Comparison of ENCODE assay signal across 7 mouse cellular contexts in genomic region chr11:116436725-116437331, GRCm38 (mm10). TPM values are rescaled to one million over a fixed set of nuclear protein-coding genes. Genes with fewer than 3 reads are reported as not detected.
DNase-seq lines count a peak whose midpoint lies in the region; ATAC-seq and TF ChIP-seq lines count a peak whose summit lies in the region.

No protein-coding gene starts in this region.

- no peaks in the 10 kb centered on the region for H3K9me3 ChIP-seq in MEL (replicated peaks; ENCODE audit: insufficient read depth, low read length)
- H3K9me3 ChIP-seq in embryonic facial prominence, embryonic 13.5 days, result no peaks in the 10 kb centered on the region
- no peaks in the 10 kb centered on the region for H3K9me3 ChIP-seq in midbrain, embryonic 12.5 days

- no peaks in the 10 kb centered on the region for H3K27me3 ChIP-seq in MEL (ENCODE audit: control insufficient read depth in 1 of 2, insufficient read depth in 2 of 2, low read length in 2 of 2)
- H3K27me3 ChIP-seq in embryonic facial prominence, embryonic 13.5 days, result no peaks in the 10 kb centered on the region
- H3K27me3 ChIP-seq in midbrain, embryonic 12.5 days, result no peaks in the 10 kb centered on the region

- peaks cover 14 to 38% of the 10 kb centered on the region in 2 experiments for H3K4me1 ChIP-seq in MEL (ENCODE audit: control insufficient read depth in 1 of 2, insufficient read depth in 2 of 2, low read length in 2 of 2)
- H3K4me1 ChIP-seq in embryonic facial prominence, embryonic 13.5 days, result peaks cover 33% of the 10 kb centered on the region
- peaks cover 31% of the 10 kb centered on the region for H3K4me1 ChIP-seq in midbrain, embryonic 12.5 days

- TF ChIP-seq POLR2A in MEL (IDR thresholded peaks at IDR 0.05; ENCODE audit: control insufficient read depth in 1 of 2, insufficient read depth in 1 of 2, low read depth in 1 of 2, low read length in 2 of 2, poor library complexity in 1 of 2), result peak in 1 of 2 experiments; percentile 46; a peak in 1 of 4 replicates

- DNase-seq in MEL (ENCODE audit: low read depth, low spot score), result peak; percentile 87
- DNase-seq in heart, postnatal 10 days, result peak; percentile 75 to 77
- DNase-seq in kidney, postnatal 4 days, result peak; percentile 46 to 57
- no peak for DNase-seq in embryo, embryonic 10.5 days (ENCODE audit: low spot score)
- no peak for DNase-seq in testis, postnatal 14 days (ENCODE audit: low spot score)

- ATAC-seq in embryonic facial prominence, embryonic 13.5 days (ENCODE audit: insufficient number of reproducible peaks, insufficient read depth, low FRiP score, low TSS enrichment, low read depth), result no peak
- no peak for ATAC-seq in midbrain, embryonic 12.5 days (ENCODE audit: low FRiP score, low read depth)

- peak overlapping the region; percentile 30; a peak in 3 of 4 replicates for H3K4me3 ChIP-seq in MEL (ENCODE audit: control insufficient read depth in 1 of 2, insufficient read depth in 1 of 2, low read depth in 2 of 2, low read length in 2 of 2)
- H3K4me3 ChIP-seq in embryonic facial prominence, embryonic 13.5 days, result 0 out of 2 replicates have a peak overlapping the region, but pooled peaks have one; percentile 3
- H3K4me3 ChIP-seq in midbrain, embryonic 12.5 days, result peak overlapping the region; percentile 96; the same call in 1 of the 2 replicates

- peaks cover 0 to 29% of the 10 kb centered on the region in 2 experiments; a peak in 3 of 4 replicates for H3K36me3 ChIP-seq in MEL (ENCODE audit: control insufficient read depth in 1 of 2, insufficient read depth in 2 of 2, low read length in 2 of 2)
- H3K36me3 ChIP-seq in embryonic facial prominence, embryonic 13.5 days, result peaks cover 34% of the 10 kb centered on the region
- H3K36me3 ChIP-seq in midbrain, embryonic 12.5 days, result peaks cover 32% of the 10 kb centered on the region

- H3K9ac ChIP-seq in MEL (ENCODE audit: control insufficient read depth, low read depth, low read length, poor library complexity, severe bottlenecking), result peak overlapping the region; percentile 91
- H3K9ac ChIP-seq in embryonic facial prominence, embryonic 13.5 days, result peak overlapping the region; percentile 61
- peak overlapping the region; percentile 39; the same call in 1 of the 2 replicates for H3K9ac ChIP-seq in midbrain, embryonic 12.5 days (replicated peaks)

- no peak; a peak in 1 of 4 replicates for TF ChIP-seq EP300 in MEL (IDR thresholded peaks at IDR 0.05; ENCODE audit: low read depth in 1 of 2, low read length in 2 of 2)

- TF ChIP-seq CTCF in MEL (IDR thresholded peaks at IDR 0.05 in 2 of 3, conservative IDR thresholded peaks at IDR 0.05 in 1 of 3; ENCODE audit: control insufficient read depth in 1 of 3, insufficient read depth in 1 of 3, low read depth in 2 of 3, low read length in 3 of 3, poor library complexity in 1 of 3, severe bottlenecking in 1 of 3), result no peak

- peak overlapping the region; percentile 97 for H3K27ac ChIP-seq in MEL (ENCODE audit: control insufficient read depth, low read depth, low read length)
- H3K27ac ChIP-seq in embryonic facial prominence, embryonic 13.5 days, result peak overlapping the region; percentile 55; the same call in 1 of the 2 replicates
- H3K27ac ChIP-seq in midbrain, embryonic 12.5 days (replicated peaks), result no peak overlapping the region

- WGBS in embryonic facial prominence, embryonic 13.5 days, result 35% methylated on average over 4 of the region's 4 CpGs
- 67% methylated on average over 4 of the region's 4 CpGs for WGBS in midbrain, embryonic 12.5 days

- peaks cover 10% of the 10 kb centered on the region for H3K79me2 ChIP-seq in MEL (ENCODE audit: control insufficient read depth, insufficient read depth, low read length, poor library complexity)

- no peak for TF ChIP-seq RAD21 in MEL (IDR thresholded peaks at IDR 0.05; ENCODE audit: low read depth, low read length)

- intact Hi-C loops in heart, postnatal 10 days (cut with DNase I), result no loop called here

- H3K4me2 ChIP-seq in embryonic facial prominence, embryonic 13.5 days, result peak overlapping the region; percentile 68
- H3K4me2 ChIP-seq in midbrain, embryonic 12.5 days (replicated peaks), result peak overlapping the region; percentile 89

TF ChIP-seq in MEL, 35 proteins besides CTCF, POLR2A, EP300 and RAD21:
- TF ChIP-seq MAFK (IDR thresholded peaks at IDR 0.05; ENCODE audit: borderline replicate concordance, low read depth, low read length) (no peak), ETS1 (IDR thresholded peaks at IDR 0.05; ENCODE audit: low read depth, low read length) (peak; percentile 48; the same call in 1 of the 2 replicates), MAZ (IDR thresholded peaks at IDR 0.05; ENCODE audit: low read depth, low read length) (0 out of 2 replicates have a peak, but pooled peaks have one; percentile 12), MEF2A (IDR thresholded peaks at IDR 0.05; ENCODE audit: extremely low read depth, insufficient replicate concordance, low read depth, low read length, poor library complexity, severe bottlenecking) (peak; percentile 63; the same call in 1 of the 2 replicates), ZMIZ1 (IDR thresholded peaks at IDR 0.05; ENCODE audit: low read depth, low read length) (peak; percentile 39; the same call in 1 of the 2 replicates), CHD1 (IDR thresholded peaks at IDR 0.05; ENCODE audit: low read depth, low read length) (peak; percentile 38; the same call in 1 of the 2 replicates), ZNF384 (IDR thresholded peaks at IDR 0.05; ENCODE audit: low read depth, low read length) (0 out of 2 replicates have a peak, but pooled peaks have one; percentile 3), POLR2AphosphoS5 (IDR thresholded peaks at IDR 0.05; ENCODE audit: borderline replicate concordance, low read depth, low read length) (no peak), TCF12 (IDR thresholded peaks at IDR 0.05; ENCODE audit: low read depth, low read length) (peak; percentile 26; the same call in 1 of the 2 replicates), NELFE (IDR thresholded peaks at IDR 0.05; ENCODE audit: low read depth, low read length) (peak; percentile 15), E2F4 (IDR thresholded peaks at IDR 0.05; ENCODE audit: borderline replicate concordance, low read depth, low read length) (no peak), RCOR1 (IDR thresholded peaks at IDR 0.05; ENCODE audit: low read depth, low read length) (peak; percentile 58; the same call in 1 of the 2 replicates), HCFC1 (IDR thresholded peaks at IDR 0.05; ENCODE audit: low read depth, low read length) (no peak), TBP (IDR thresholded peaks at IDR 0.05; ENCODE audit: low read depth, low read length) (no peak), CHD2 (IDR thresholded peaks at IDR 0.05; ENCODE audit: low read length) (peak; percentile 30; the same call in 1 of the 2 replicates), SIN3A (IDR thresholded peaks at IDR 0.05; ENCODE audit: low read length) (peak; percentile 72)

RNA-seq across cellular contexts. Expression of gene Ubald2, which starts 2.9 kb away (rescaled TPM):
- 56.8 and 66.2 TPM in 2 replicates for total RNA-seq in MEL (2012; rRNA removed)
- 10 to 100 TPM in 1 of 2 experiments, not detected in 1; 77.7 TPM for polyA plus RNA-seq in MEL (2012; ENCODE audit: insufficient read depth in 1 of 2, insufficient read length in 2 of 2, low read depth in 1 of 2, low replicate concordance in 2 of 2, missing spikeins in 1 of 2)
- 26.4 and 35.2 TPM in 2 replicates for polyA plus RNA-seq in embryonic facial prominence, embryonic 13.5 days (2015; fragmentation: Nextera tagmentation; extraction: Ambion mirVana)
- 10 to 100 TPM; 47.2 to 49.4 TPM for total RNA-seq in heart, postnatal 10 days (2021)
- 47.7 and 52.5 TPM in 2 replicates for polyA plus RNA-seq in midbrain, embryonic 12.5 days (2016; fragmentation: Nextera tagmentation; extraction: Ambion mirVana)

RNA-seq across cellular contexts. Expression of gene Rnf157, which starts 24.0 kb away (rescaled TPM):
- total RNA-seq in MEL (2012; rRNA removed), result 4.6 and 7.5 TPM in 2 replicates
- 10 to 100 TPM in 1 of 2 experiments, not detected in 1; 10.9 TPM for polyA plus RNA-seq in MEL (2012; ENCODE audit: insufficient read depth in 1 of 2, insufficient read length in 2 of 2, low read depth in 1 of 2, low replicate concordance in 2 of 2, missing spikeins in 1 of 2)
- 10.2 and 16.5 TPM in 2 replicates for polyA plus RNA-seq in embryonic facial prominence, embryonic 13.5 days (2015; fragmentation: Nextera tagmentation; extraction: Ambion mirVana)
- total RNA-seq in heart, postnatal 10 days (2021), result 10 to 100 TPM; 10.0 TPM
- 35.7 and 37.8 TPM in 2 replicates for polyA plus RNA-seq in midbrain, embryonic 12.5 days (2016; fragmentation: Nextera tagmentation; extraction: Ambion mirVana)

RNA-seq across cellular contexts. Expression of gene Qrich2, which starts 29.2 kb away (rescaled TPM):
- not detected in 2 replicates for total RNA-seq in MEL (2012; rRNA removed)
- polyA plus RNA-seq in MEL (2012; ENCODE audit: insufficient read depth in 1 of 2, insufficient read length in 2 of 2, low read depth in 1 of 2, low replicate concordance in 2 of 2, missing spikeins in 1 of 2), result under 1 TPM in 1 of 2 experiments, not detected in 1; 0.11 TPM
- 0.19 and 0.55 TPM in 2 replicates for polyA plus RNA-seq in embryonic facial prominence, embryonic 13.5 days (2015; fragmentation: Nextera tagmentation; extraction: Ambion mirVana)
- not detected for total RNA-seq in heart, postnatal 10 days (2021)
- not detected in 2 replicates for polyA plus RNA-seq in midbrain, embryonic 12.5 days (2016; fragmentation: Nextera tagmentation; extraction: Ambion mirVana)

RNA-seq across cellular contexts. Expression of gene Prpsap1, which starts 57.2 kb away (rescaled TPM):
- 142 and 155 TPM in 2 replicates for total RNA-seq in MEL (2012; rRNA removed)
- polyA plus RNA-seq in MEL (2012; ENCODE audit: insufficient read depth in 1 of 2, insufficient read length in 2 of 2, low read depth in 1 of 2, low replicate concordance in 2 of 2, missing spikeins in 1 of 2), result 100 to 1,000 TPM in 1 of 2 experiments, not detected in 1; 112 TPM
- 186 and 193 TPM in 2 replicates for polyA plus RNA-seq in embryonic facial prominence, embryonic 13.5 days (2015; fragmentation: Nextera tagmentation; extraction: Ambion mirVana)
- total RNA-seq in heart, postnatal 10 days (2021), result 10 to 100 TPM; 45.3 to 45.8 TPM
- 175 and 183 TPM in 2 replicates for polyA plus RNA-seq in midbrain, embryonic 12.5 days (2016; fragmentation: Nextera tagmentation; extraction: Ambion mirVana)

Comparison
In these comparisons a context has a peak if more than half of its experiments do, and no peak if none do; other contexts are left out.
1. DNase-seq: peak in MEL (single experiment), heart, postnatal 10 days (2 of 2) and kidney, postnatal 4 days (2 of 2); none in embryo, embryonic 10.5 days (single experiment) and testis, postnatal 14 days (single experiment).
2. H3K4me3 ChIP-seq: peak in every context shown above with its lines; median percentile 96 in midbrain, embryonic 12.5 days; 30 in MEL; 3 in embryonic facial prominence, embryonic 13.5 days.
3. H3K9ac ChIP-seq: peak in every context shown above with its lines; median percentile 91 in MEL; 61 in embryonic facial prominence, embryonic 13.5 days; 39 in midbrain, embryonic 12.5 days.